Mouse (Mus musculus): ENCODE results near the gene Jazf1. TPM values are rescaled to one million over a fixed set of nuclear protein-coding genes. Genes with fewer than 3 reads are reported as not detected.

Jazf1 gene
- polyA plus RNA-seq, 1 experiment from 2014 or later, result 20.7 TPM

GRCm38 (mm10) chr6:52773132-52773531 is 295.3 kb downstream of the Jazf1 start:
- Histone ChIP-seq H3K4me3 (no peak overlapping the region), H3K4me2 (replicated peaks) (no peak overlapping the region), H3K27ac (no peak overlapping the region), H3K36me3 (peaks cover 38% of the 10 kb centered on the region), H3K27me3 (0 out of 2 replicates have a peak, but pooled peaks cover 9% of the 10 kb centered on the region), H3K9me3 (no peaks in the 10 kb centered on the region), H3K9ac (no peak overlapping the region), H3K4me1 (peaks cover 23% of the 10 kb centered on the region)
- 75% methylated on average over 5 of the region's 5 CpGs for WGBS
- ATAC-seq (ENCODE audit: low FRiP score, low read depth), result no peak

- H3K27me3 ChIP-seq, result 0 out of 2 replicates have a peak, but pooled peaks cover 8% of the 10 kb centered on the region
- no peak overlapping the region for H3K27ac ChIP-seq
- H3K4me2 ChIP-seq (replicated peaks), result no peak overlapping the region
- WGBS, result 71% methylated on average over 1 of the region's 1 CpGs
- peaks cover 50% of the 10 kb centered on the region for H3K36me3 ChIP-seq
- H3K4me1 ChIP-seq, result no peaks in the 10 kb centered on the region; the same call in 1 of the 2 replicates
- ATAC-seq (ENCODE audit: low FRiP score, low read depth), result no peak
- no peaks in the 10 kb centered on the region for H3K9me3 ChIP-seq
- H3K4me3 ChIP-seq, result no peak overlapping the region
- H3K9ac ChIP-seq, result no peak overlapping the region
These were observed 297.6 kb downstream of the Jazf1 start for GRCm38 (mm10) chr6:52770789-52771188.

GRCm38 (mm10) chr6:52765206-52765605 is 303.2 kb downstream of the Jazf1 start:
- WGBS, result 43% methylated on average over 7 of the region's 7 CpGs
- no peak overlapping the region for H3K27ac ChIP-seq
- no peak overlapping the region for H3K4me3 ChIP-seq
- ATAC-seq (ENCODE audit: low FRiP score, low read depth), result no peak
- H3K27me3 ChIP-seq, result no peaks in the 10 kb centered on the region
- H3K4me2 ChIP-seq (replicated peaks), result no peak overlapping the region
- H3K9me3 ChIP-seq, result no peaks in the 10 kb centered on the region
- H3K4me1 ChIP-seq, result no peaks in the 10 kb centered on the region
- H3K36me3 ChIP-seq, result peaks cover 65% of the 10 kb centered on the region
- H3K9ac ChIP-seq, result no peak overlapping the region

GRCm38 (mm10) chr6:52752832-52753231 is 315.6 kb downstream of the Jazf1 start:
- Histone ChIP-seq H3K36me3 (peaks cover 52% of the 10 kb centered on the region), H3K4me1 (no peaks in the 10 kb centered on the region), H3K4me3 (no peak overlapping the region), H3K27ac (no peak overlapping the region), H3K9ac (no peak overlapping the region), H3K27me3 (no peaks in the 10 kb centered on the region), H3K9me3 (no peaks in the 10 kb centered on the region), H3K4me2 (replicated peaks) (no peak overlapping the region)
- ATAC-seq (ENCODE audit: low FRiP score, low read depth), result no peak
- WGBS, result 90% methylated on average over 5 of the region's 5 CpGs

GRCm38 (mm10) chr6:52734630-52735029 is 333.8 kb downstream of the Jazf1 start:
- WGBS, result 98% methylated on average over 2 of the region's 2 CpGs
- Histone ChIP-seq H3K27me3 (no peaks in the 10 kb centered on the region), H3K9me3 (no peaks in the 10 kb centered on the region), H3K9ac (no peak overlapping the region), H3K4me1 (no peaks in the 10 kb centered on the region), H3K4me2 (replicated peaks) (no peak overlapping the region), H3K27ac (no peak overlapping the region), H3K36me3 (peaks cover 37% of the 10 kb centered on the region), H3K4me3 (no peak overlapping the region)
- ATAC-seq (ENCODE audit: low FRiP score, low read depth), result no peak

GRCm38 (mm10) chr6:52730338-52730737 is 338.1 kb downstream of the Jazf1 start:
- no peak for ATAC-seq (ENCODE audit: low FRiP score, low read depth)
- no peaks in the 10 kb centered on the region for H3K27me3 ChIP-seq
- peaks cover 28% of the 10 kb centered on the region for H3K36me3 ChIP-seq
- no peak overlapping the region for H3K9ac ChIP-seq
- no peak overlapping the region for H3K4me3 ChIP-seq
- 50% methylated on average over 4 of the region's 4 CpGs for WGBS
- H3K4me2 ChIP-seq (replicated peaks), result no peak overlapping the region
- no peaks in the 10 kb centered on the region for H3K4me1 ChIP-seq
- H3K9me3 ChIP-seq, result no peaks in the 10 kb centered on the region
- no peak overlapping the region for H3K27ac ChIP-seq

- WGBS, result 48% methylated on average over 8 of the region's 8 CpGs
- H3K27me3 ChIP-seq, result no peaks in the 10 kb centered on the region
- H3K4me3 ChIP-seq, result no peak overlapping the region
- peak overlapping the region; percentile 27; the same call in 1 of the 2 replicates for H3K4me2 ChIP-seq (replicated peaks)
- peaks cover 5% of the 10 kb centered on the region; the same call in 1 of the 2 replicates for H3K4me1 ChIP-seq
- H3K9me3 ChIP-seq, result no peaks in the 10 kb centered on the region
- no peak for ATAC-seq (ENCODE audit: low FRiP score, low read depth)
- H3K36me3 ChIP-seq, result peaks cover 32% of the 10 kb centered on the region
- H3K27ac ChIP-seq, result no peak overlapping the region
- no peak overlapping the region for H3K9ac ChIP-seq
These were observed 343.5 kb downstream of the Jazf1 start for GRCm38 (mm10) chr6:52724805-52725439.

Other genes starting within 250 kb of the Jazf1 start
- gene Creb5, start 218.6 kb upstream of the Jazf1 start, polyA plus RNA-seq (2015; fragmentation: Nextera tagmentation; extraction: Ambion mirVana), result 75.4 and 83.3 TPM in 2 replicates